Mouse (Mus musculus) urinary bladder, postnatal 25 days (tissue): ENCODE data around the gene Sf3b4.

ENCODE experiments used
- DNase-seq: peaks from one replicate; pipeline ENCODE4 v3.0.0; 2022; ENCODE audit warnings: low spot score

Gene Sf3b4

DNA sequence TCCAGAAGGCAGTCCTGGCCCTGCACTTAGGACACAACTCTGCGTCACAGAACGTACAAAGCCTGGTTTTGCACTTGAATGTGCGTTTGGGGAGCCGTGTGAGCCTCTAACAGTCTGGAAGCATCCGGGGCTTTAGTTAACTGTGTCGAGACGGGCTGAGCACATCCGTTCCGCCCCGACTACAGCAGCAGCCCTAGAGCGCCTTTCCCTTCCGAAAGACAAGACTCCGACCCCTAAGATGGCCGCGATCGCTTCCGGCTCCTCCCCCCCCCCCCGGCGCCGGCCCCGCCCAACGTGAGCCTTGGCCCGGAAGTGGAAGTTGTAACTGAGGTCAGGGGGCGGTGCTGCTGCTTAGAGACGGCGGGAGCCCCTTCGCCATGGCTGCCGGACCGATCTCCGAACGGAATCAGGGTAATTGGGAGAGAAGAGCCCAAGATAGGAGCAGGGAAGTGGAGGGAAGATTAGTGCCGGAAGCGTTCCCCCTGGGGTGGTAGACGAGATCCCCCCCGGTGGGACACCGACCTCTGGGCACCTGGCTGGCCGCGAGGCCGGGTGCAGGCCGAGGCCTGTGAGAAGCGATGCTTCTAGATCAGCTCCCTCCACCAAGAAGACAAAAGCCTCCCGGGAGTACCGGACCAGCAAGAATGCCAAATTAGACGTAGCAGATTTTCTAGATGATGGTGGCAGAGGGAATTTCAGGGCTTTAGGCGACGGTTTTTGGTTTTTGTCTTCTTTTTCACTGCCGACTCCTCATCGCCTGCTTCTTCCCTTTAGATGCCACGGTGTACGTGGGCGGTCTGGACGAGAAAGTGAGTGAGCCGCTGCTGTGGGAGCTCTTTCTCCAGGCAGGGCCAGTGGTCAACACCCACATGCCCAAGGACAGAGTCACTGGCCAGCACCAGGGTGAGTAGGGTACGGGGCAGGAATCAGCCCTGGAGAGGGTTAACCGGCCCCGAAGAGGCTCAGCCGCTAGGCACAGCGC, at the start of gene Sf3b4:
Gene Sf3b4, plus strand, starts transcription at position 136 of the 982 bp plus-strand sequence.
- DNase-seq = peak; percentile 75

DNA sequence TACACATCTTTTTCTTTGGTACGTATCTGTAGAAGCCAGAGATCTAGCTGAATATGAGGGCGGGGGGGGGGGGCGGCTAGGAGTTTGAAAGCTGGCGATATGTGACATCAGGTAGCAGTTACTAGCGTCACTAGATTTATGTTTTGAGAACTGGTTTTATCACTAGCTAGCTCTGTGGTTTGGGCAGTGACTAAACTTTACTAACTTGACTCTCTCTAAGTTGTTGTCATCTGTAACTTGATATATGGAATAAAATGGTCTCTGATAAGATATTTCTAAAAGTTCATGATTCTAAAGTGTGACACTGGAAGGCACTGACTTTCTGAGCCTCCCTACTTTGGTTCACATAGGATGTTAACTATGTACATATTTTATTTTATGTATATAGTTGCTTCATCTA, 47.9 kb upstream of the Sf3b4 start:
- DNase-seq = no peak

DNA sequence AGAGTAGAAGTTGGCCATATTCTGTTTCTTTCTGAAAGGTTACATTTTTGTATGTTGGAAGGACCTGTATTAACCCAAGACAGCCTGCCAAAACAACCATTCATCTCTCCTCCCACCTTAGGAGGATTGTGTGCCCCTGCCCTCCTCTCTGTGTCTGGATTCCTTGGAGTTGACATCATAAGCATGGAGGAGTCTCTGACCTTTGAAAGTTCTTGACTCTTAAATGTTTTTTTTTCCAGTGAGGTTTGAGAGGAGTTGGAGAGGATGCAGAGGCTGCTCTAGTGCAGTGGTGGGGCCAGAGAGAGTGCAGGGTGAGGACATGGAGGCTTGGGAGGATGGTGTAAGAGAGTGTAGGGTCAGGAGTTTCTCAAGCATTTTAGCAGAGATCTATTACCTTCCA, 44.0 kb upstream of the Sf3b4 start:
- DNase-seq = no peak

DNA sequence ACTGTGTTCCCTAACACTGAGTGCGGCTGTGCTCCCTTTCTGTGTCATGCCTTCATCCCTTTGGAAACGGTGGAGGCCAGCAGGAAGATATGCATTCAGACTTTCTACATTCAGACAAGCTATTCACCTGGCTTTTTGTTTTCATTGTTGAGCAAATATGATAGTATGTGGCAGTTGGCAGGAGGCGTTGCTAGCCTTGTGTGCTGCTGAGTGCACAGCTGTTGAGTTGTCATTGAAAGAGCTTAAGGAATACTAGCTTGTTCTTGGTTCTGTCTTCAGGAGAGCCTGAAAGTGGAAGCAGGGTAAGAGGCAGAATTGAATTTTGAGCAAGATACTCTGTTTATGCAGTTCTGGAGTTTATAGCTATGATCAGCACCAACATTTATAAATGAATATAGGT, 39.7 kb upstream of the Sf3b4 start:
- DNase-seq = no peak

DNA sequence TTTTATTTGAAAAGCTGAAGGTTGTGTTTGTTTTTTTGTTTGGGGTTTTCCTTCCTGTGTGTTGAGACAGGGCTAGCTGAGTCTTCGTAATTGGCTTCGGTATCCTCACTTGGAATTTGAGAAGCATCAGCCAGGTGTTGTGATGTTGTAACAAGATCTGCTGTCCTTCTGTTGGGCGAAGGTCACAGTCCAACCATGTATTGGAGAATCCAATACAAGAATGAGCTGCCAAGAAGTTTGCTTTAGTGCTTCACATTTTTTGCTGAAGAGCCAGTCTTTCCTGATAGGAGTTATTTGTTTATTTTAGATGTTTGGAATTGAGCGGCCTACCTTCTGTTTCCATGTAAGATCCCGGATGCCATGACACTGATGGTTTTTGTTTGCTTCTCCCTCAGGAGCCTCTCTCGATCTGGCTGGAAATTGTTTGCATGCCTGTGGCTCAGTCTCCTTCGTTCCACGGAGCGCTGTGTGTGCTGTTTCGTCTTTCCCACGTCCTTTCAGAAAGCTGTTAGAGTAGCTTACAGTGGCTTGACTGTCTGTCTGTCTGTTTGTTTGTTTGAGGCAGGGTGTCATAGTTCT, 38.7 kb upstream of the Sf3b4 start:
- no peak for DNase-seq

DNA sequence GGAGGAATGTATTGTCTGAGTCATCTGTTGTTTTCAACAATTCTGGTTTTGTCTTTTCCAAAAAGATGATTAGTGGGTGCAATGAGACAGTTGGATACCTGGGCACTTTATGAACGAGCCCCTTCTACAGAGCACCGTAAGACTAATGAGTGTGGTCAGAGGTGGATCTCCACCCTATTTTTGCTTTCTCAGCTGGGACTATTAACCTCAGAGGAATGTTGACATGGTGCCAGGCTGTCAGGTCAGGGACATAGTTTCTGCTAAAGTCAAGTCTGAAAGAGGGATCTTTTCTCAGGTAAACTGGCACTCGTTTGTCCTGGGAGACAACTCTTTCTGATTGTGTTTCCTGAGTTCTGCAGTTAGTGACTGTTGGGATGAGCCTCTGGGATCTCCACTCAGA, 37.1 kb upstream of the Sf3b4 start:
- peak; percentile 13 for DNase-seq

DNA sequence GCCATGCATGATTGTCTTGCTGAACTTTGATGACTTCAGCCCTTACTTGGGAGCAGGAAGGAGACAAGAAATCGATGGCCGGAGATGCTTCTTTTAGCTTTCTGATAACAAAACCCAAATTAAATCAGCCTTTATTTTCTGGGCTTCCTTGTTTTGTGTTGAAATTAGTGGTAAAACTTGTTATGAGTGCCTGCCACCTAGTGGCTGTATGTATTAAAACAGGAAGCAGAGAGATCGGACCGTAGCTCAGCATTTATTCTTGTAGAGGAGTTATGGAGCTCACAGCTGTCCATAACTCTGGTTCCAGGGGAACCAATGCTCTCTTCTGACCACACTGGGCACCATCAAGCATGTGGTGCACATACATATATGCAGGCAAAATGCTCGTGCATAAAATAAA, 24.2 kb upstream of the Sf3b4 start:
- no peak for DNase-seq

DNA sequence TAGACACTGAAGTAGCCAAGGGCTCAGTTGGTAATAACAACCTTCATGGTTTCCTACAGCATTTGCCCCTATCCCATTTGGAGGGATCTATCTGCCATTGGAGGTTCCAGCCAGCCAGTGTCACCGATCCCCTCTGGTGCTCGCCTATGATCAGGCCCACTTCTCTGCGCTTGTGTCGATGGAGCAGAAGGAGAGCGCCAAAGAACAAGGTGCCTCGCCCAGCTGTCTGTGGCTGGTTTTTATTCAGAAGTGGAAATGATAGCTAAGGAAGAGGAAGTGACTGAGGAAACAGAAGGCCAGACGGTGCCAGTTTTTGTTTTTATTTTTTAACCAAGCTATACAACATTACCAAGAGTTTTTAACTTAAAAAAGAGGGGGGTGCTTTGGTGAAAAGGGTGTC, 20.3 kb upstream of the Sf3b4 start:
- no peak for DNase-seq

DNA sequence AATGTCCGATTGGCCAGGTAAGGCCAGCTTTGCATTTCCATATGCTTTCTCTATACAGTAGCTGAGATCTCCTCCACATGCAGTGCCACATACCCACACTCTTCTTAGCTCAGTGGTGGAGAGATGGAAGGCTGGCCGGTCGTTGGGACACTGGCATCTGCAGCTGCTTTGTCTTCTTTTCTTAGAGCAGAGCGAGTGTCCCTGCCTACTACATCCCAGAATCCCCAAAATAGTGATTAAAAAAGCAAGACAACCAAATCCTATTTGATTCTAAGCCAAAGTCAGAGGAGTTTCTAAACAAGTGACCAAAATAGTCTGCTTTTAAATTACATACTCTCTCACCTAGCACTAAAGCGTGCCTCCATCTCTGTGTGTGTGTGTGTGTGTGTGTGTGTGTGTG, 19.5 kb upstream of the Sf3b4 start:
- no peak for DNase-seq

DNA sequence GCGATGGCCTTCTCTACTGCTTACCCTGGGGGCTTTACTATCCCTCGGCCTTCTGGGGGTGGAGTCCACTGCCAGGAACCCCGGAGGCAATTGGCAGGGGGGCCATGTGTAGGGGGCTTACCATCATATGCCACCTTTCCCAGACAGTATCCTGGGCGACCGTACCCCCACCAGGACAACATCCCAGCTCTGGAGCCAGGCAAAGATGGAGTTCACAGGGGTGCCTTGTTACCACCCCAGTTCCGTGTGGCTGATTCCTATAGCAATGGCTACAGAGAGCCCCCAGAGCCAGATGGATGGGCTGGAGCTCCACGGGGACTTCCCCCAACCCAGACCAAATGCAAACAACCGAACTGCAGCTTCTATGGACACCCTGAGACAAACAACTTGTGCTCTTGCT, 16.6 kb upstream of the Sf3b4 start:
- no peak for DNase-seq

DNA sequence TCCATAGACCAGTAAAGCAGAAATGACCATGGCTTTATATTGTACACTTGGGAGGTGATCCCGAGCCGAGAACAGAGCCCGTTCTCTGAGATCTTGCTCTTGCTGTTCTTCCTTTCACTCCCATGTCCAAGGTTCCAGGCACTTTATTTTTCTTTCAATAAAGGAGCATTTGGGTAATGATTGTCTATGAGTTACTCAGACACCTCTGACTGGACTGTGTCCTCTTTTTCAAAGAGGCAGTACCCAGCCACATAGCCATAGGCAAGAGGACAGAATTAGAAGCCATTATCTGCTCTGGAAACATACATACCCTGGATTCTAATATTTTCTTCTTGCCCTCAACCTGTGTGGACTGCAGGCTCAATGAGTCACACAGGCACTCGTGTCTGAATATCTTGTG, 12.3 kb upstream of the Sf3b4 start:
- no peak for DNase-seq

DNA sequence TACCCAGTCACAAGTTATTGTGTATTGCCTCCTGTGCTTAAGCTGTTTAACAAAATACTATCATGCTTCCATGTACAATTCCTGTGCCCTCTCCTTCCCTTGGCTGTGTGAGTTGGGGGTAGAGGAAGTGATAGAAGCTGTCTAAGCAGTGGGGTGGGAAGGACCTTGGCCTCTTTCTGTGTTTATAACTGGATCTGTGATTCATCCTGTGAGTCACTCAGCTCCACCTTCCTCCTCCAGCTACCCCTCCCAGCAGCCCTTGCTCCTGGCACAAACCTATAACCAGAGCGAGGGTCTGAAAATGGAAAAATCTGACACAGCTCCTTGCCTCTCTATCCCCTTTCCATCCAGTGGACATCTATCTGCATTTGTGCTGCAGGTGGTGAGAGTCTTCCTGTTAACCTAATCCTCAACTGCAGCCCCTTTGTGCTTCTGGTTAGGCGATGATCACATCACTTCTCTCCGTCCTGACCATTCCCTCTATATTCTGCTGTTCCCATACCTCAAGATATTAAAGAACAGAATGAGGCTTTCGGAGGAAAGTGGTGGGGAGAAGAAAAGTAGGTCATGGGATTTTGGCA, 11.8 kb upstream of the Sf3b4 start:
- DNase-seq = peak; percentile 47

DNA sequence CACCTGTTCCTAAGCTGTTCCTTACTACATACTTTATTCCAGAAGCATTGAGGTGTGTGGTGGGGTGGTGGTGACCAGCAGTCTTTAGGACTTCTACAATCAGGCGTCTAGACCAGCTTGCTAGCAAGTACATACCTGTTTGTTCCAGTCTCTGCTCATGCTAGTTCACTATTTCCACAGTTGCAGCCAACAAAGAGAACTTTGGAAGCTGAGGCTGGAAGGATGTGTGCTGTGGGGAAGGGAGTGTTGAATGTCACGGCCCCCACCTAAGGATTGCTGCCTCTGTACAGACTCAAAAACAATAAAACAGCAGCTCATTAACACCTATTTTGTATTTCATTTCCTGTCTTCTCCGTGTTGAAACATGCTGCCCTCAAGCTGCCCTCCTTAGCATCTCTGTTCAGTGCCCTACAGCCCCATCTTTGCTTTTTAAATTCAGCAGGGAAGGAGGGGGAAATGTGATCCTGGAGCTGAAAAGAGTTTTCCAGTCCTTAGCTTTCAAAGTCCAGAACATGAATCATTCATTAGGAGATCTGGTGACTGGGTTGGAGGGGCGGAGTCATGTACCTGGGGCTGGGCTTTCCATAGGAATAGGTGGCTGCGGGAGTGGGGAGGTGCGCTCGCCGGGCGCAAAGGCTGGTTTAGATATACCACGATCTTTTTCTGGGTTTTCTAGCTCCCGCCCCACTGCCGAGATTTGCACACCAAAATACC, 11.2 kb upstream of the Sf3b4 start:
- DNase-seq = peak; percentile 55

DNA sequence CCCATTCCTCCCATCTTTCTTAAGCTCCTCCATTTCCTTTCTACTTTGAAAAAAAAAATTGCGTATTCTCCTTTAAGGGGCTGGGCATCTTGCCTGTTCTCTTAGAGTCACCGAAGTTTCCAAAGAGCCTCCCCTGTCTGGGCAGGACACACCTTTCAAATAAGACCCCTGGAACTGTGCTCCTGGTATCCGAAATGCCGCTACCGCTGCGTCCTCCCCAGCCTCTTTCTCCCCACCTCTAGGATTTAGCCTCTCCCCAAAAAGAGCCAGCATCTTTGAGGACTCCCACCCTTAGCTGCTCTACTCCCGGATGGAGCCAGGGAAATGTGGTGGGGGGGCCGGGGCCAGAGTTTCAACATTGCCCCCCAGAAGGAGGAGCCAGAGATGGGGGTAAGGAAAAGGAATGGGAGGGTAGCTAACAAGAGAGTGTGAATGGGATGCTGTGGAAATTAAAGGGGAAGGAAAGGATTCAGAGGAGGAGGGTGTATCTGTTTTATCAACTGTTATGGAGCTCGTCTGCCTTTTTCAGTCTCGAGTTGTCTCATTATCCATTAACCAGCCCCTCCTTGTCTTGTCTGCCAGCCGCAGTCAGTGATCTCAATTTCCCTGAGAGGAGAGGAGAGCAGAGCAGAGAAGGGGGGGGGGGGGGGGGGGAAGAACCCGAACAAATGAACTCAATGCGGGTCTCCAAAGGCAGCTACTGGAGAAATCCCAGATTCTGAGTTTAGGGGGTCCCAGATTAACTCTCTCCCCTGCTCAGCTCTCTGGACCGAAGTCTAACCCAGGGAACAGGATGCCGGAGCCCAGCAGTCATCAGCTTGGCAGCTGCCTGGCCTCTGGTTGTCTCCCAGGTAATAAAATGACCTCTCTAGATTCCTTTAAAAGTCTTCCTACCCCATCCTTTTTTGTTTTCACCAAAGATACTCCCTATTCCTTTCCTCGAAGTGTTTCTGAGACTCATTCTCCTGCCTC, 10.0 kb upstream of the Sf3b4 start, which contains the start of gene Mtmr11:
Gene Mtmr11, plus strand, starts transcription at position 136 of the 972 bp plus-strand sequence.
- peak; percentile 28 for DNase-seq

DNA sequence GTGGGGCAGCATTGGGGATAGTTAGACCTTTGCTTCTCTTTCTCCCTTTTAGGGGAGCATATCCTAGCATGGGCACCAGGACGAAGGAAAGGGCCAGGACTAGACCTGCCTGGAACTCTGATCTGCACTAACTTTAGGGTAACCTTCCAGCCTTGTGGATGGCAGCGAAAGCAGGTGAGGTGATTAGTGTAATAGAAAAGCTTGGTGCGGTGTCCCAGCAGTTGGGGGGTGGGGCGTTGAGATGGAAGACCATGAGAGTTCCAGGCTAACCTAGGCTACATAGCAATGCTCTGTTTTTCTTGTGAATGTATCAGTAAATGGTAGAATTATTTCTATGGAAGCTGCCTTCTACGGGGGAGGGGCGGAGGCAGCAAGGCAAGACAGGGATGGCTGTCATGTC, 9.1 kb upstream of the Sf3b4 start:
- DNase-seq = no peak

DNA sequence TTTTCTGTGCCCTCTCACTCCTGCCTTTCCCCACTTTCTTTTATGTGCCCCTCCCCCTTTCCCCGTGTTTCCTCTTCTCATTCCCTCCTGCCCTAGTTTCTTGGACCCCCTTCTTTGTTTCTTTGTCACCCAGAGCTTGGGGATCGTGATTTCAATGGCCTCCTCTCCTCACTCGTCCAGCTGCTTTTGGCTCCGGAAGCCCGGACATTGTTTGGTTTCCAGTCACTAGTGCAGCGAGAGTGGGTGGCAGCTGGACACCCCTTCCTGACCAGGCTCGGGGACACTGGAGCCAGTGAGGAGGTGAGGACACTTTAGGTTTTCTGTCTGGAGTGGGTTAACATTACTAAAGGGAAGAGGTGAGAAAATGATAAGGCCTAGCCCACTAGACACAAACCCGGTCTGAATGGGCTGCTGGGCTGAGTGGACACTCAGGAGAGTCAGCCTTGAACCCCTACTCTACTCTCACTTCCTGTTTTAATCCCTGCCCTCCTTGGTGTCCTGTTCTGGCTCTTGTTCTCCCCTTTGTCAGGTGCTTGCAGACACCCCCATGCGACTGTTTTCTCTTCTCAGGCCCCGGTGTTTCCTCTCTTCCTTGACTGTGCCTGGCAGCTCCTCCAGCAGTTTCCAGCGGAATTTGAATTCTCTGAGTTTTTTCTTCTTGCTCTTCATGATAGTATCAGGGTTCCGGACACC, 3.5 kb upstream of the Sf3b4 start:
- DNase-seq = no peak

DNA sequence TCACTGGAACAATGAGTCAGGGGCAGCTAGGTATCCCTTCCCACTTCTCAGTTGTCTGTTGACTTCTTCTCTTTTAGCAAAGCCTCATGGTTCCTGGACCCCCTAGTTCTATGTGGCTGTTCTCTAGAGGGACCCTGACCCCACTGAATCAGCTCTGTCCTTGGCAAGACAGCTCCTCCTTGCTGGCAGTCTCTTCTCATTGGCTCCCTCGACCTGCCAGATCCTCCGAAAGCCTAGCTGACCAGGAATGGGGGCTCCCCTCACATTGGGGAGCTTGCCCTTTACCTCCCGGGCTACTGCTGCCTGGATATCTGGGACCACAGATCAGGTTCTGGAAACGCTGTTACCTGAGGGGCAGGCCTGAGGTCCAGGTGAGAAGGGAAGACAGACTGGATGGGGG, 1.9 kb upstream of the Sf3b4 start:
- no peak for DNase-seq

DNA sequence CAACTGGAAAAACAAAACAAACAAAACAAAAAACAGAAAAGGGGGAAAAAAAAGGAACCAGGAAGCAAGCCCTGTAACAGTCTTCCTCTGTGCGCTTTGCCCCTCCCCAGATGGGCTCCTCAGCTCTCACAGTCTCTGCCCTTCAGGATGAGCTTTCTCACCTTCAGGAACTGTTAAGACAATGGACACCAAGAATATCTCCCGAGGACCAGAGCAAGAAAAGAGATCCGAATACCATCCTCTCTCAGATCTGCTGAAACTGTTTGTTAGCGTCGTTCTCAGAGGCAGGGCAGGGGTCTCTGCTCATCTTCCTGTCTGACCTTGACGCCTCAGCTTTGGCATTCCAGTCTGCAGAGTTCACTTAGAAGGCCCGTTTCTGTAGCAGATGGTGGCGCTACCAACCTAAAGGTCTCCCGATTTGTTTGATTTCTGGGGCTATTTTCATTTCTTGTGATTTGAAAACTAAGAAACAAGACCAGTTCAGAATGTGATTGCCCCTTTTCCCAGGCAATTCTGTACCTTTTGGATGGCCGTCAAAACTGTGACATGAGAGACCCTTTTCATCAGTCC, 1.1 kb upstream of the Sf3b4 start:
- no peak for DNase-seq

DNA sequence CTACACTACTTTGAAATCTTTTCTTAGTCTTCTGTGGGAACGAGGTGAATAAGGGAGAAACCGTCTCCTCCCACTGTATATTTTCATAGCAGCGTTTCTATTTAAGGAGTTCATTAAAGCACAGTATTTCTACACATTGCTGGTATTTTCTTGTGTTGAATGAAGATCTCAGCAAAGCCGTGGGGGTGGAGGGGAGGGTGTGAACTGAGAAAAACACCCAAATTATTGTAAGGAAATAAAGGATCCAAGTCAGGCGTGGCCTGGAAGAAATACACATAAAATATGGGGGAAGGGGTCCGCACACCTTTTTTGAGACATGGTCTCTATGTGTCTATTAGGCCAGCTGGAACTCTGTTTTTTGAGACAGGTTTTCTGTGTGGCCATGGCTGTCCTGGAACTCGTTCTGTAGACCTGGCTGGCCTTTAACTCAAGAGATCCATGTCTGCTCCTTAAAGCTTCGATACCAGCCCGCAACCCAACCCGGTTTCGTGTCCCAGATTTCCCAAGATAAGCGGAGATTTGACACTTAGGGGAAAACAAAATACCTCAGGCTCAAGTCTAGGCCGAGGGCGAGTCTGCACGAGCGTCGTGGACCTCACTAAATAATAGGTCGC, 442 bp upstream of the Sf3b4 start:
- no peak for DNase-seq

DNA sequence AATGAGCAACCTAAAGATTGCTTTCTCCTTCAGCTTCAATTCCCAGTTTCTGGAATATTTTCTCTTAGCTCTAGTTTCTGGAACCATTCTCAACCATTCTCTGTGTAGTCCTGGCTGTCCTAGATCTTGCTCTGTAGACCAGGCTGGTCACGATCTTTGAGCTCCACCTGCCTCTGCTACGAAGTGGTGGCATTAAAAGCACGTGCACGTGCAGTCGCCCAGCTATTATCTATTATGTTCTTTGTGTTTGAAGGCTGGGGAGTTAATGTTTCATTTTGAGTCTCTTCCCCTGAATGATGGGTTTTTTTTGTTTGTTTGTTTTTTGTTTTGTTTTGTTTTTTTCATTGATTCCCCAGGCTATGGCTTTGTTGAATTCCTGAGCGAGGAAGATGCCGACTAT, 1.1 kb downstream of the Sf3b4 start:
- DNase-seq = no peak
